Mouse (Mus musculus) midbrain, embryonic 11.5 days (tissue): ENCODE data around the gene Stk11ip. TPM values are rescaled to one million over a fixed set of nuclear protein-coding genes. Genes with fewer than 3 reads are reported as not detected.

Experiments
- ATAC-seq: fragments of 200-750 bp; cut with Nextera tagmentation; 2 replicates; pipeline ENCODE4 v1.8.0; 2017; ENCODE audit warnings: moderate TSS enrichment, moderate library complexity; ENCODE audit not compliant: low FRiP score
- DNase-seq: peaks from one replicate; pipeline ENCODE4 v3.0.0; 2015; ENCODE audit warnings: low spot score; ENCODE audit errors: missing footprints
- H3K27ac ChIP-seq: fragments of 300-500 bp; sonication (generic); 2 replicates; pipeline ENCODE4 v1.5.1; 2014; ENCODE audit warnings: low read depth, low read length
- H3K27me3 ChIP-seq: fragments of 300-500 bp; sonication (generic); 2 replicates; pipeline ENCODE4 v1.6.1; 2014; ENCODE audit warnings: mild to moderate bottlenecking, low read length, moderate library complexity, mixed read lengths; ENCODE audit not compliant: control insufficient read depth, insufficient read depth
- H3K36me3 ChIP-seq: fragments of 300-500 bp; sonication (generic); 2 replicates; pipeline ENCODE4 v1.6.1; 2014; ENCODE audit warnings: mild to moderate bottlenecking, low read length, moderate library complexity, mixed read lengths; ENCODE audit not compliant: control insufficient read depth, insufficient read depth
- H3K4me1 ChIP-seq: fragments of 300-500 bp; sonication (generic); 2 replicates; pipeline ENCODE4 v1.6.1; 2014; ENCODE audit warnings: low read length; ENCODE audit not compliant: control insufficient read depth, insufficient read depth
- H3K4me2 ChIP-seq: fragments of 300-500 bp; sonication (generic); 2 replicates; pipeline ENCODE4 v1.6.1; 2014; ENCODE audit warnings: mild to moderate bottlenecking, moderate library complexity
- H3K4me3 ChIP-seq: fragments of 300-500 bp; sonication (generic); 2 replicates; pipeline ENCODE4 v1.5.1; 2014; ENCODE audit warnings: low read depth, low read length
- H3K9ac ChIP-seq: fragments of 300-500 bp; sonication (generic); 2 replicates; pipeline ENCODE4 v1.6.1; 2014; ENCODE audit warnings: low read length
- H3K9me3 ChIP-seq: fragments of 300-500 bp; sonication (generic); 2 replicates; pipeline ENCODE4 v1.6.1; 2016; ENCODE audit warnings: low read length; ENCODE audit not compliant: control insufficient read depth
- WGBS: fragments of 180-500 bp; shearing (Covaris S2); extraction: QIAGEN DNeasy Blood & Tissue Kit; methylation state at CpG from one replicate; pipeline ENCODE4 v1.1.7; 2014; 5-methylcytosine and 5-hydroxymethylcytosine counted together
- polyA plus RNA-seq: library from polyadenylated mRNA; unstranded; fragments of >200 nt; fragmentation: Nextera tagmentation; extraction: Ambion mirVana; gene quantifications from 2 replicates; pipeline ENCODE4 v1.2.1, GENCODE M21; 2014

Stk11ip gene
- polyA plus RNA-seq, 1 experiment from 2014 or later = 15.7 TPM

- peaks cover 4% of the 10 kb centered on the region for H3K4me1 ChIP-seq
- no peak overlapping the region for H3K4me2 ChIP-seq
- H3K9ac ChIP-seq = no peak overlapping the region
- peaks cover 3% of the 10 kb centered on the region; the same call in 1 of the 2 replicates for H3K27me3 ChIP-seq
- H3K9me3 ChIP-seq = no peaks in the 10 kb centered on the region
- ATAC-seq (no peak), DNase-seq (peak; percentile 44)
- 49% methylated on average over 17 of the region's 20 CpGs for WGBS
- H3K27ac ChIP-seq = no peak overlapping the region
- no peak overlapping the region for H3K4me3 ChIP-seq
- no peaks in the 10 kb centered on the region for H3K36me3 ChIP-seq
Observed at GRCm38 (mm10) chr1:75509586-75509985, 11.7 kb upstream of the Stk11ip start.

DNA sequence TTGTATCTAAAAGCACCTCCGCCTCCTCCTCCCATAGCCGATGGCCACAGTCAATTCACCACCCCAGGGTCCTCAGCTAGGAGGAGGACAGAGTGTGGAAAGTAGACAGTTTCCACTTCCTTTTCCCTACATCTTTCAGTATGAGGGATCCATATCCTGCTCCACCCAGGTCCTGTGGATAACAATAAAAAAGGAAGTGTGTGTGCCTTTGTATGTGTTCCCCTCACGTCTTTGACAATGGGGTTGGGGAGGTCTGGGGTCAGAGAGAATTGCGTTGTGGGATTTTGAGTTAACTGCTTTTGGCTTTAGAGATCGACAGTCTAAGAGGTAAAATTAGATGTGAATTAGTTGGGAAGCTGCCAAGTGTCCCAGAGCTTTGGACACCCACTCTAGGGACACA, 11.2 kb upstream of the Stk11ip start:
- Histone ChIP-seq H3K4me3 (no peak overlapping the region), H3K4me2 (no peak overlapping the region), H3K4me1 (peaks cover 4% of the 10 kb centered on the region), H3K36me3 (no peaks in the 10 kb centered on the region), H3K9me3 (no peaks in the 10 kb centered on the region), H3K9ac (no peak overlapping the region), H3K27me3 (peaks cover 3% of the 10 kb centered on the region; the same call in 1 of the 2 replicates), H3K27ac (no peak overlapping the region)
- ATAC-seq (no peak), DNase-seq (peak; percentile 65)
- 77% methylated on average over 5 of the region's 5 CpGs for WGBS

DNA sequence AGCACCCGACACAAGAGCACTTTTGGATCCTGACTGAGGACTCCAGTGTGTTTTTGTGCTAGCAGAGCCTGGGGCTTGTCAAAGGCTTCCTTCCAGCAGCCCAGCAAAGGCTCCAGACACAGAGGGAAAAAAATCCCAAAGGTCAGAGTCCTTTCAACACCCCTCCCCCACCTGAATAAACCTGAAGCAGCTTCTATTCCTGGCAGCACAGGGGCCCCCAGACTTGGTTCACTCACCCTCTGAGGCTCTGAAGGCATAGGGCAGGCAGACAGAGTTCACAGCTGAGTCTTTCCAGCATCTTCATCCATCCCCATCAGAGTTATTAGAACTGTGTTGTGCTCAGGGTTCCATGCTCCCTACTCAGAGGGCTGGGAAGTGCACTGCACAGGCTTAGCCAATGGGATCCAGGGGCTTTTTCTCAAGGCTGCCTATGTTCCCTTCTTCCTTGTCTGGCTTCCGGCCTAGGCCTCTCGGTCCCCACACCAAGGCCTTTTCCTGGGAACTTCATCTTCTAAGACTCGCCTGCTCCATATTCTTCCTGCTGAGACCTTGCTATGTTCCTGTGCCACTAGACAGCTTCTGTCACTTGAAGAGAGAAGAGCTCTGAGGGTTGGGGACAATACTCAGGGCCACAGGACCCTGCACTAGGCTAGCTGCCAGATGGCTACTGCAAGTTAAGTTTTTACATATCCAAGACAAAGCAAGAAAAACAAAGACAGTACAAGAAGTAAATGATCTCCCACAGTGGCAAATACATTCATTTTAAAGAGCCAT, 9.7 kb upstream of the Stk11ip start:
- peak; percentile 70 for DNase-seq

GRCm38 (mm10) chr1:75512550-75512949, 8.8 kb upstream of the Stk11ip start:
- ATAC-seq (no peak), DNase-seq (peak; percentile 21)
- H3K36me3 ChIP-seq = no peaks in the 10 kb centered on the region
- H3K4me1 ChIP-seq = no peaks in the 10 kb centered on the region
- no peaks in the 10 kb centered on the region for H3K9me3 ChIP-seq
- 87% methylated on average over 3 of the region's 3 CpGs for WGBS
- no peaks in the 10 kb centered on the region; the same call in 1 of the 2 replicates for H3K27me3 ChIP-seq
- no peak overlapping the region for H3K4me2 ChIP-seq
- H3K4me3 ChIP-seq = no peak overlapping the region
- no peak overlapping the region for H3K27ac ChIP-seq
- no peak overlapping the region for H3K9ac ChIP-seq

More for the DNA sequence above, 9.7 kb upstream of the Stk11ip start:
- Histone ChIP-seq H3K27me3 (peaks cover 3% of the 10 kb centered on the region; the same call in 1 of the 2 replicates), H3K4me2 (no peak overlapping the region), H3K27ac (no peak overlapping the region), H3K9ac (no peak overlapping the region), H3K4me3 (no peak overlapping the region), H3K36me3 (no peaks in the 10 kb centered on the region), H3K4me1 (peaks cover under 1% of the 10 kb centered on the region; the same call in 1 of the 2 replicates), H3K9me3 (no peaks in the 10 kb centered on the region)
- ATAC-seq = no peak
- WGBS = 55% methylated on average over 4 of the region's 4 CpGs

DNA sequence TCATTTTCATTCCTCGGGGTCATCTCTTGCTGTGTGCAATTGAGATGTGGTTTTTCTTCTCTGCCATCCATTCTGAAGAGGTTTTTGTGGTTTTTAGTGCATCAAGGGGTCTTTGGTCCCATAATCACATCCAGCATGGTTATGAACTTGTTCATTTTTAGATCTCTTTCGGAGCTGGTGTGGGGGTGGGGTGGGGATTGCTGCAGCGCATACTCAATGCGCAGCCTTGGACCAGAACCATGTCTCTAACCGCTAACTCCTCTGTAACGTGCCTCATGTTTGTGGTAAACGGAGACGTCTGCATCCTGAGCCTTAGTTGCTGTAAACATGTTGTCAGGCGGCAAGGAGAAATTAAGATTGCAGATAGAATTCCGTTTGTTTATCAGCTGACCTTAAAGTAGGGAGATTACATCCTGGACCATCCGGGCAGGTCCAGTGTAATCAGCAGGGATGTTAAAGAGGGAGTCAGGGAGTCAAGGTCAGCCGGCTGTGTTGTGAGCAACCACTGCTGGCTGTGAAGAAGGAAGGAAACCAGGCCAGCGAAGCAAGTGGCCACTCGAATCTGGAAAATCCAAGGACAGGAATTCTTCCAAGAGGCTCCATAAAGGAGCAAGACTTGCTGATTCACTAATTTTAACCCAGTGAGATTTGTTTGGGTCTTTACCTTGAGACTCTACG, 4.5 kb upstream of the Stk11ip start:
- Histone ChIP-seq H3K4me1 (no peaks in the 10 kb centered on the region; the same call in 1 of the 2 replicates), H3K9ac (no peak overlapping the region), H3K4me2 (no peak overlapping the region), H3K4me3 (no peak overlapping the region), H3K9me3 (no peaks in the 10 kb centered on the region), H3K27me3 (no peaks in the 10 kb centered on the region), H3K27ac (no peak overlapping the region), H3K36me3 (no peaks in the 10 kb centered on the region)
- DNase-seq (peak; percentile 68), ATAC-seq (no peak)
- 83% methylated on average over 15 of the region's 15 CpGs for WGBS

DNA sequence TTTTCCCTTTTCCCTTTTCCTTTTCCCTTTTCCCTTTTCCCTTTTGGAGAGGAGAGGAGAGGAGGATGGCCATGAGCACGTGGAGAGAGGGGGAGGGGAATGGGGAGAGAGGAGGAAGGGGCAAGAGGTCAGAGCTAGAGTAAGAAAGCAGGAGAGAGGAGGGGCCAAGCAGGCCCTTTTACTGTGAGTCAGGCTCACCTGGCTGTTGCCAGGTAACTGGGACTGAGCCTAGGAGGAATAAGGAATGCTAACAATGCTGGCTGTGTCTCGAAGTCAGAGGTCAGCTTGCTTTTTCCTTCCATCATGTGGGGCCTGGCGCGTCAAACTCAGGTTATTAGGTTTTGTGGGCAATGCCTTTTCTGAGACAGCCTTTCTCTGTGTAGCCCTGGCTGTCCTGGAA, 3.3 kb upstream of the Stk11ip start:
- Histone ChIP-seq H3K4me1 (no peaks in the 10 kb centered on the region; the same call in 1 of the 2 replicates), H3K36me3 (no peaks in the 10 kb centered on the region), H3K4me2 (no peak overlapping the region), H3K9me3 (no peaks in the 10 kb centered on the region), H3K9ac (no peak overlapping the region), H3K27me3 (no peaks in the 10 kb centered on the region), H3K27ac (no peak overlapping the region), H3K4me3 (no peak overlapping the region)
- ATAC-seq (no peak), DNase-seq (peak; percentile 71)
- WGBS = 61% methylated on average over 3 of the region's 4 CpGs

DNA sequence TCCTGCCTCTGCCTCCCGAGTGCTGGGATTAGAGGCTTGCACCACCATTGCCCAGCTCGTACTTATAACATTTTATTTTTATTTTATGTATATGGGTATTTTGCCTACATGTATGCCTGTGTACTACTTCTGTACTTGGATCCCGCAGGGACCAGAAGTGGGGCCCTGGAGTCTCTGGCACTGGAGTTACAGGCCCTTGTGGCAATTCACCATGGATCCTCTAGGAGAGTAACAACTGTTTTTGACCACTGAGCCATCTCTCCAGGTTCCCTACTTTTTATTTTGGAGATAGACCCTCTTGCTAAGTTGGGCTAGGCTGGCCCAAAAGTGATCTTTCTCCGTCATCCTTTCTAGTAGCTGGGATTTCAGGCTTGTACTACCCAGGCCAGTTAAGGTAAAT, 2.9 kb upstream of the Stk11ip start:
- Histone ChIP-seq H3K36me3 (no peaks in the 10 kb centered on the region), H3K4me3 (no peak overlapping the region), H3K9me3 (no peaks in the 10 kb centered on the region), H3K9ac (no peak overlapping the region), H3K27me3 (no peaks in the 10 kb centered on the region), H3K4me2 (no peak overlapping the region), H3K4me1 (no peaks in the 10 kb centered on the region; the same call in 1 of the 2 replicates), H3K27ac (no peak overlapping the region)
- 98% methylated on average over 4 of the region's 4 CpGs for WGBS
- peak; percentile 73 for DNase-seq
- no peak for ATAC-seq

- Histone ChIP-seq H3K9ac (no peak overlapping the region), H3K27me3 (no peaks in the 10 kb centered on the region), H3K9me3 (no peaks in the 10 kb centered on the region), H3K36me3 (no peaks in the 10 kb centered on the region), H3K4me1 (no peaks in the 10 kb centered on the region; the same call in 1 of the 2 replicates), H3K4me3 (no peak overlapping the region), H3K4me2 (no peak overlapping the region), H3K27ac (no peak overlapping the region)
- 90% methylated on average over 5 of the region's 5 CpGs for WGBS
- DNase-seq (no peak), ATAC-seq (no peak)
Observed at GRCm38 (mm10) chr1:75519576-75519975, 1.8 kb upstream of the Stk11ip start.

DNA sequence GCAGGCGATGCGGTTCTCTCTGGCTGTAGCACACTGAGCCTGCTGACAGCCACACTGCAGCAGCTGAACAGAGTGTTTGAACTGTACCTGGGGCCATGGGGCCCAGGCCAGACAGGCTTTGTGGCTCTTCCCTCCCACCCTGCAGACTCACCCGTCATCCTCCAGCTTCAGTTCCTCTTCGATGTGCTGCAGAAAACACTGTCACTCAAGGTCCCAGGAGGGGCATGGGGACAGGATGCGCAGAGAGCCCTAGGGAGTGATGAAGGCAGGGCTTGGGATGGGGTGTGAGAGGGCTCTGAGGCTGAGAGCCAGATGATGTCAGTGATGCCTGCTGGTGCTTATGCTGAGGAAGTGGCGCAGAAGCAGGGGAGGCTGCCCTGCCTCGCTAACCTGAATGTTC, 3.4 kb downstream of the Stk11ip start:
- H3K9ac ChIP-seq = no peak overlapping the region
- H3K27me3 ChIP-seq = no peaks in the 10 kb centered on the region
- H3K4me1 ChIP-seq = no peaks in the 10 kb centered on the region; the same call in 1 of the 2 replicates
- 91% methylated on average over 7 of the region's 7 CpGs for WGBS
- H3K4me2 ChIP-seq = no peak overlapping the region
- no peaks in the 10 kb centered on the region for H3K9me3 ChIP-seq
- DNase-seq (no peak), ATAC-seq (no peak)
- H3K36me3 ChIP-seq = peaks cover 5% of the 10 kb centered on the region
- H3K27ac ChIP-seq = no peak overlapping the region
- H3K4me3 ChIP-seq = no peak overlapping the region
